Mouse (Mus musculus): ENCODE data around the gene Usp29. TPM values are rescaled to one million over a fixed set of nuclear protein-coding genes. Genes with fewer than 3 reads are reported as not detected.
A peak's percentile ranks its signal among the peaks of the same experiment; 100 is the strongest.
"Not testable (repeated sequence)": the region's sequence is repeated elsewhere in the genome, so short reads cannot be mapped to it uniquely, and the experiment has no call there.

Usp29 gene
- total RNA-seq, 2 experiments from 2014 or later = 38.7 to 47.2 TPM

DNA sequence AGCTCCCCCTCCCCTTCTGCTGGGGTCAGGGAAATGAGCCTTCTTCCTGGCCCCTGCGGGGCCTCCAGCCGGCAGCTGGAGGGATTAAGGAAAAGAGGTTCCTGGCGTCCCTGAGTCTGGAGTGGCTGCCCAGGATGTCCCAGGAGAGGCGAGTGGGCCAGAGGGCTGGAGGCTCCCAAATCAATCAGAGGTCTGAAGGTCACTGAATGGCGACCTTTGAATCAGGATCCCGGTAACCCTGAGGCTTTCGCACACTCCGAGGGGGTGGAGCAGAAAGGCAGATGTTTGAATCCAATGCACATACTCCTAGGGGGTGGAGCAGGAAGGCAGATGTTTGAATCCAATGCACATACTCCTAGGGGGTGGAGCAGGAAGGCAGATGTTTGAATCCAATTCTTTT lies 39.9 kb downstream of the Usp29 start:
- H3K27ac ChIP-seq = no peak overlapping the region
- no peak for TF ChIP-seq CTCF (IDR thresholded peaks at IDR 0.05)
- DNase-seq (ENCODE audit: extremely low spot score in 1 of 2, low spot score in 2 of 2) = no peak
- intact Hi-C loops (cut with DNase I) = no loop called here
- no peak overlapping the region for H3K4me3 ChIP-seq

GRCm38 (mm10) chr7:6773865-6774413 lies 43.6 kb downstream of the Usp29 start:
- DNase-seq (ENCODE audit: extremely low spot score in 1 of 2, low spot score in 2 of 2); H3K27ac ChIP-seq; H3K4me3 ChIP-seq; intact Hi-C loops (cut with DNase I): not testable (repeated sequence)

GRCm38 (mm10) chr7:6776314-6777059 lies 46.1 kb downstream of the Usp29 start:
- intact Hi-C loops (cut with DNase I) = loop anchor here (1.0 to 2.0 kb wide), 2 partner anchors 46 to 398 kb away; partner anchors contain the start of genes Peg3 and Usp29
- Histone ChIP-seq H3K4me3 (no peak overlapping the region), H3K27ac (no peak overlapping the region)
- TF ChIP-seq CTCF (IDR thresholded peaks at IDR 0.05) = no peak; the same call in 1 of the 2 replicates
- peak; percentile 47 to 49 for DNase-seq (ENCODE audit: extremely low spot score in 1 of 2, low spot score in 2 of 2)

GRCm38 (mm10) chr7:6777107-6777506 lies 46.7 kb downstream of the Usp29 start:
- Histone ChIP-seq H3K4me3 (no peak overlapping the region), H3K27ac (no peak overlapping the region)
- DNase-seq (ENCODE audit: extremely low spot score in 1 of 2, low spot score in 2 of 2) = no peak
- no peak for TF ChIP-seq CTCF (IDR thresholded peaks at IDR 0.05)
- intact Hi-C loops (cut with DNase I) = loop anchor here (2.0 kb wide), 1 partner anchor 46 kb away; the partner anchor contains the start of genes Peg3 and Usp29

DNA sequence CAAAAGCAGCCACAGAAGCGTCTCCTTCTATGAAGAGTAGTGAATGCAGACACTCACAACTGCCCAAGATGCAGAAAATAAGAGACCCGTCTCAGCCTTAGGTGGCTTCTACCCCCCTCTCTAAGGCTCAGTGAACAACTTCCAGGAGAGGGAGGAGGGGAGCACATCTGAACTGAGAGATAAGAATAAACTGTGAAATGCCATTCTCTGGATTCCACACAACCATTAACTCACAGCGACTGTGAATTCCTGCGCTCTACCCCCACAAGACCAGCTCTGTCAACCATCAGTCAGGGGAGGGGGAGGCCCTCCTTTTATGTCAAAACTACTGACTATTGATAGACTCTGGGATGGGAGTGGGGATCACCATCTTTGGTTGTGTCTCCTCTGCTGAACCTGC lies 47.3 kb downstream of the Usp29 start:
- intact Hi-C loops (cut with DNase I) = loop anchor here (2.0 kb wide), 1 partner anchor 47 kb away; the partner anchor contains the start of genes Peg3 and Usp29
- Histone ChIP-seq H3K4me3 (no peak overlapping the region), H3K27ac (no peak overlapping the region)
- no peak for DNase-seq (ENCODE audit: extremely low spot score in 1 of 2, low spot score in 2 of 2)
- TF ChIP-seq CTCF (IDR thresholded peaks at IDR 0.05) = no peak

DNA sequence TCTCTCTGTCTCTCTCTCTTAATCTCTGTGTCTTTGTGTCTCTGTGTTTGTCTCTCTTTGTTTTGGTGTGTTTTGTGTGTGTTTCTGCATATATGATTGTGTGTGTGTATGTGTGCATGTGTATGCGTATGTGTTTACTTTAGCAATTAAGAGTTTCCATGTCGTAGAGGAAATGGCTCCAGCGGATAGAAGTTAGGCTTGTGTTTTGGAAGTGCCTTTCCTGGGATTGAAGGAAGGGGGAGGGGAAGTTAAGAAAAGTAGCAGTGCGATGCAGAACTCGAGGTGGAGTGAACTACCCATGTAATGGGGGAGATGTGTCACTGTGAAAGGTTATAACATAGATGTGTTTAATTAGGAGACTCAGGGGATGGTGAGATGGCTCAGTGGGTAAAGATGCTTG lies 48.8 kb downstream of the Usp29 start:
- DNase-seq (ENCODE audit: extremely low spot score in 1 of 2, low spot score in 2 of 2) = no peak
- TF ChIP-seq CTCF (IDR thresholded peaks at IDR 0.05) = no peak
- H3K27ac ChIP-seq = no peak overlapping the region
- intact Hi-C loops (cut with DNase I) = no loop called here
- H3K4me3 ChIP-seq = no peak overlapping the region

- no peak for TF ChIP-seq CTCF (IDR thresholded peaks at IDR 0.05)
- intact Hi-C loops (cut with DNase I) = no loop called here
- no peak for DNase-seq (ENCODE audit: extremely low spot score in 1 of 2, low spot score in 2 of 2)
- Histone ChIP-seq H3K4me3 (no peak overlapping the region), H3K27ac (no peak overlapping the region)
These were observed 51.2 kb downstream of the Usp29 start for GRCm38 (mm10) chr7:6781541-6781940.

GRCm38 (mm10) chr7:6784340-6785073 lies 54.1 kb downstream of the Usp29 start:
- TF ChIP-seq CTCF (IDR thresholded peaks at IDR 0.05) = no peak
- no peak for DNase-seq (ENCODE audit: extremely low spot score in 1 of 2, low spot score in 2 of 2)
- Histone ChIP-seq H3K27ac (no peak overlapping the region), H3K4me3 (no peak overlapping the region)
- intact Hi-C loops (cut with DNase I) = no loop called here

DNA sequence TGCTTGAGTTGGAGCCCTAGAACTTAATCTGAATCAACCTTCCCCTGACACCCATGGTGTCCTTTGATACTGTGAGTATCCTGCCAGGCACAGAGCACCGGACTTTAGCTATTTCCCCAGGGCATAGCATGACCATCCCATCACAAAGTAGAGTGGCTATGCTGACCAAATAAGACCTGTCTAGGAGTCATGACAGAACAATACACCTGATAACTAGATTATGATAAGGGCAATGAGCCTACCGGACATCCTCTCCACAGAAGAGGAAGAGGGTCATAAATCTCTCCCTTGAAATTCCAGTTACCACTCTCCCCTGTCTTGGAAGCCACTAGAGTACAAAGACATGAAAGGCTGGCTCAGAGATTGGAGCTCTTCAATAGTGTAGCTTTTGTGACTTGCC lies 56.6 kb downstream of the Usp29 start:
- intact Hi-C loops (cut with DNase I) = no loop called here
- TF ChIP-seq CTCF (IDR thresholded peaks at IDR 0.05) = no peak
- Histone ChIP-seq H3K27ac (no peak overlapping the region), H3K4me3 (no peak overlapping the region)
- DNase-seq (ENCODE audit: extremely low spot score in 1 of 2, low spot score in 2 of 2) = no peak

- no peak overlapping the region for H3K27ac ChIP-seq
- intact Hi-C loops (cut with DNase I) = no loop called here
- no peak for DNase-seq (ENCODE audit: extremely low spot score in 1 of 2, low spot score in 2 of 2)
- H3K4me3 ChIP-seq = no peak overlapping the region
- no peak for TF ChIP-seq CTCF (IDR thresholded peaks at IDR 0.05)
These were observed 57.7 kb downstream of the Usp29 start for GRCm38 (mm10) chr7:6788101-6788500.

- TF ChIP-seq CTCF (IDR thresholded peaks at IDR 0.05) = no peak
- Histone ChIP-seq H3K4me3 (no peak overlapping the region), H3K27ac (no peak overlapping the region)
- DNase-seq (ENCODE audit: extremely low spot score in 1 of 2, low spot score in 2 of 2) = no peak
- intact Hi-C loops (cut with DNase I) = no loop called here
These were observed 61.1 kb downstream of the Usp29 start for GRCm38 (mm10) chr7:6791286-6792065.
